In genomic region chr12:70113351-70113750, GRCm38 (mm10) we compare ENCODE assay signal across 7 mouse cellular contexts. TPM values are rescaled to one million over a fixed set of nuclear protein-coding genes. Genes with fewer than 3 reads are reported as not detected.
DNase-seq lines count a peak whose midpoint lies in the region; ATAC-seq lines count a peak whose summit lies in the region.

Gene Nin, minus strand, starts transcription at chr12:70113717.

- intact Hi-C loops in heart, postnatal 36 days (cut with DNase I): loop anchor here (2.0 kb wide), 1 partner anchor 31 kb away; no protein-coding TSS in a partner anchor

- no peak for ATAC-seq in erythroblast, adult 5-6 weeks (replicated peaks; ENCODE audit: low FRiP score, poor library complexity, severe bottlenecking)
- ATAC-seq in megakaryocyte-erythroid progenitor cell, adult 5-6 weeks (replicated peaks; ENCODE audit: low FRiP score, low TSS enrichment, poor library complexity, severe bottlenecking): no peak

- DNase-seq in thymus, postnatal 0 days (ENCODE audit: low spot score): no peak
- no peak for DNase-seq in thymus, postnatal 14 days
- no peak for DNase-seq in heart, postnatal 36 days
- no peak for DNase-seq in embryo, embryonic 9.5 days (ENCODE audit: extremely low spot score)
- no peak for DNase-seq in lung, postnatal 4 days

RNA-seq across cellular contexts. Expression of gene Nin, which starts in this region (rescaled TPM):
- 9.1 and 11.4 TPM in 2 replicates for polyA plus RNA-seq in thymus, postnatal 0 days (2015; fragmentation: Nextera tagmentation; extraction: Ambion mirVana)
- total RNA-seq in erythroblast, adult 5-6 weeks (2015; ENCODE audit: low replicate concordance): 25.7 and 43.9 TPM in 2 replicates
- 42.9 and 61.9 TPM in 2 replicates for total RNA-seq in erythroblast, adult 5-6 weeks (2017; ENCODE audit: low replicate concordance)
- 10 to 100 TPM; 16.6 to 19.7 TPM for total RNA-seq in heart, postnatal 36 days (2021)
- total RNA-seq in megakaryocyte-erythroid progenitor cell, adult 5-6 weeks (2014; fragmentation: Nextera tagmentation): 33.1 and 50.1 TPM in 2 replicates
- total RNA-seq in megakaryocyte-erythroid progenitor cell, adult 5-6 weeks (2017): 41.3 and 61.0 TPM in 2 replicates
